Mouse (Mus musculus) limb, embryonic 14.5 days (tissue): ENCODE results near the gene Arpc3. TPM values are rescaled to one million over a fixed set of nuclear protein-coding genes. Genes with fewer than 3 reads are reported as not detected.

Experiments used
- ATAC-seq: fragments of 200-750 bp; cut with Nextera tagmentation; 2 replicates; pipeline ENCODE4 v1.8.0; 2017; ENCODE audit warnings: low read depth, moderate number of reproducible peaks, moderate TSS enrichment; ENCODE audit not compliant: low FRiP score
- DNase-seq: peaks from one replicate; pipeline ENCODE4 v3.0.0-alpha.2; 2015; ENCODE audit warnings: low spot score
- H3K27ac ChIP-seq: fragments of 300-500 bp; sonication (generic); replicated peaks from 2 replicates; pipeline ENCODE4 v1.5.1; 2014; ENCODE audit warnings: low read depth, mild to moderate bottlenecking, low read length, moderate library complexity, mixed read lengths
- H3K27me3 ChIP-seq: fragments of 300-500 bp; sonication (generic); 2 replicates; pipeline ENCODE4 v1.6.1; 2014; ENCODE audit warnings: low read length, mixed read lengths; ENCODE audit not compliant: control insufficient read depth, insufficient read depth
- H3K36me3 ChIP-seq: fragments of 300-500 bp; sonication (generic); 2 replicates; pipeline ENCODE4 v1.6.1; 2014; ENCODE audit warnings: mild to moderate bottlenecking, low read length, moderate library complexity, mixed read lengths; ENCODE audit not compliant: control insufficient read depth, insufficient read depth
- H3K4me1 ChIP-seq: fragments of 300-500 bp; sonication (generic); 2 replicates; pipeline ENCODE4 v1.6.1; 2014; ENCODE audit warnings: antibody characterized with exemption, low read length, mixed read lengths; ENCODE audit not compliant: control insufficient read depth, insufficient read depth
- H3K4me2 ChIP-seq: fragments of 300-500 bp; sonication (generic); replicated peaks from 2 replicates; pipeline ENCODE4 v1.6.1; 2014; ENCODE audit warnings: low read depth, mild to moderate bottlenecking, low read length, moderate library complexity; ENCODE audit not compliant: severe bottlenecking
- H3K4me3 ChIP-seq: fragments of 300-500 bp; sonication (generic); replicated peaks from 2 replicates; pipeline ENCODE4 v1.5.1; 2014; ENCODE audit warnings: low read length
- H3K9ac ChIP-seq: fragments of 300-500 bp; sonication (generic); 2 replicates; pipeline ENCODE4 v1.6.1; 2014; ENCODE audit warnings: mild to moderate bottlenecking, low read depth, low read length, moderate library complexity; ENCODE audit not compliant: severe bottlenecking
- H3K9me3 ChIP-seq: fragments of 300-500 bp; sonication (generic); 2 replicates; pipeline ENCODE4 v1.6.1; 2016; ENCODE audit warnings: low read length; ENCODE audit not compliant: control insufficient read depth
- POLR2A ChIP-seq: fragments of 200-500 bp; IDR thresholded peaks from 2 replicates; pipeline ENCODE4 v1.8.0; 2012; ENCODE audit warnings: inconsistent platforms, mild to moderate bottlenecking, moderate library complexity, borderline replicate concordance; ENCODE audit not compliant: insufficient read depth, insufficient read length; ENCODE audit errors: extremely low read depth
- WGBS: fragments of 180-500 bp; shearing (Covaris S2); extraction: QIAGEN DNeasy Blood & Tissue Kit; methylation state at CpG from one replicate; pipeline ENCODE4 v1.1.7; 2014; 5-methylcytosine and 5-hydroxymethylcytosine counted together
- polyA plus RNA-seq, 2 experiments: library from polyadenylated mRNA; depleted of rRNA in 1 of 2; stranded (reverse) in 1 of 2; unstranded in 1 of 2; fragments of >200 nt; fragmentation: Nextera tagmentation in 1 of 2; extraction: Ambion mirVana in 1 of 2; gene quantifications; 2 replicates each; pipeline versions ENCODE4 v1.2.1 to v1.2.3; 2012 to 2014

Arpc3 gene
- polyA plus RNA-seq, 2 experiments: 46.2 to 241 TPM

DNA sequence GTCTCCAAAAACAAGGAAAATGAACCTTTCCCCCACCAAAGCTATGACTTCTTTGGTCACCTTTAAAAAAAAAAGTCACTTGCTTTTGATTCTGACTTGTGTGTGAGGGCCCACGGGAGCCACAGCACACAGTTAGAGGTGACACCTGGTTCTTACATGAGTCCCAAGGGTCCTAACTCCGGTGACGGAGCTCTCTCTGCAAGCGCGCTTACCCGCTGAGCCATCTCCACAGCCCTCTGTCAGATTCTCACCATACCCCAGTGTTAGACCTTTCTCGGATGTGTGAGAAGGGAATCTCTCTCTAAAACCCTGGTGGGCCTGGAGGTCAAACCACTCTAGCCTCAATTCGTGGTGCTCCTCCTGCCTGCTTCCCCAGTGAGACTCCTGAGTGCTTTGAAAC is 5.8 kb downstream of the Arpc3 start:
- no peak for TF ChIP-seq POLR2A
- H3K36me3 ChIP-seq: peaks cover 55% of the 10 kb centered on the region
- H3K4me1 ChIP-seq: peaks cover 5% of the 10 kb centered on the region; the same call in 1 of the 2 replicates
- WGBS: 87% methylated on average over 8 of the region's 8 CpGs
- no peak overlapping the region for H3K27ac ChIP-seq
- H3K27me3 ChIP-seq: no peaks in the 10 kb centered on the region
- H3K4me2 ChIP-seq: no peak overlapping the region
- no peak for DNase-seq
- no peak for ATAC-seq
- H3K9ac ChIP-seq: no peak overlapping the region
- H3K4me3 ChIP-seq: no peak overlapping the region
- H3K9me3 ChIP-seq: no peaks in the 10 kb centered on the region

DNA sequence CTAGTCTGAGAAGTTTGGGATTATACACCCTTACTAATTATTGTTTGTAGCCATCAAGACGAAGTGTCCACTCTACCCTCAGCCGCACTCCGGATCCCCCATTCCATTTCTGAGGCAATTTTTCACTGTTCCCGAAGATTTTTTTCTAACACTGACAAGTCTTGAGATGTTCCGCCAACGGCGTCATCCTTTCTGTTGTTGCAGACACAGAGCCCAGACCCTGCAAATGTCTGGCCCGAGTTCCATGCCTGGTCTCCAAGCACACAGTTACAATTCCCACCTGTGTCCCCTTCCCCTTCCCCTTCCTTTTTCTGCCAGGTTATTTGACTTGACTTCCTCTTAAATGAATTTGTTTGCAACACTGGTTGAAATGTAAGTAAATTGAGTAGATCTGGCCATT is 8.2 kb downstream of the Arpc3 start:
- 92% methylated on average over 8 of the region's 8 CpGs for WGBS
- Histone ChIP-seq H3K9ac (no peak overlapping the region), H3K4me1 (no peaks in the 10 kb centered on the region), H3K36me3 (peaks cover 76% of the 10 kb centered on the region), H3K4me2 (no peak overlapping the region), H3K4me3 (no peak overlapping the region), H3K27me3 (no peaks in the 10 kb centered on the region), H3K27ac (no peak overlapping the region), H3K9me3 (no peaks in the 10 kb centered on the region)
- no peak for DNase-seq
- ATAC-seq: no peak
- TF ChIP-seq POLR2A: no peak

DNA sequence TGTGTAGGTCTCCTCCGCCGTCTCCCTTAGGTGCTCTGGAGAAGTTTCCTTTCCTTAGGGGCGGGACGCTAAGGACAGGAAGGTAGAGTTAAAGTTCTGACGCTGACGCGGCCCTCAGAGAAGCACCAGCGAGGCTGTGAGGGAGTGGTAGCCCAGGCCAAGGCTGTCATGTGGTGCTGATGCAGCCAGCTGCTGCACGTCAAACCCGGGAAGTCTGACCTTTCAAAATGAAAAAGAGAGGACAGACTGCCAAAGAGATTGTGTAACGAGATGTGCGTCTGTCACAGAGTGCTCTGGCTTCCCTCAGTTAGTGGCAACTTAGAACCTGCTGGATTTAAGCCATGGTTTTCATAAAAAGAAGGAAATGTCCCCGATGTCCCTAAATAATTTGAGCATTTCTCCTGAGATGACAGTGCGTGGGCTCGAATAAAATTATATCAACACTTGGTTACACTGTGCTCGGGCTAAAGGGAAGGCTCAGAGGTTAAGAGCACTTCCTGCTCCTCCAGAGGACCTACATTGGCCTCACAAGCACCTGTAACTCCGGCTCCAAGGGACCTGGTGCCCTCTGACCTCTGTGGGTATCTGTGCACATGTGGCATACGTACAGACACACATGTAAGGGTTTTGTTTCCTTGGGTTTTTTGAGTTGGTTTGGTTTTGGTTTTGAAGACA is 9.1 kb downstream of the Arpc3 start:
- 80% methylated on average over 18 of the region's 18 CpGs for WGBS
- H3K27me3 ChIP-seq: no peaks in the 10 kb centered on the region
- H3K4me3 ChIP-seq: no peak overlapping the region

DNA sequence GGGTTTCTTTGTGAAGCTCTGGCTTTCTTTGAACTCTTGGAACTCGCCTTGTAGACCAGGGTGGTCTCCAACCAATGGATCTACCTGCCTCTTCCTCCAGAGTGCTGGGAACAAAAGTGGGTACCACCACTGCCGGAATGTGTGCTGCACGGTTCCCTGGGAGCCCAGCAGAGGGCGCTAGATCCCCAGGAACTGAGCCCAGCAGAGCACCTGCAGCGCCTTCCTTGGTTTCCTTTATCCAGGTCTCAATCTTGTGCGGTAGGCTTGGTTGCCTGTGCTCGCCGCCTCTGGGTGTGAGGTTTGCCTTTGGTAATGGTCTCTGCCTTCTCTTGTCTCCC is 9.6 kb downstream of the Arpc3 start:
- peaks cover 89% of the 10 kb centered on the region for H3K36me3 ChIP-seq
- ATAC-seq: no peak
- H3K4me1 ChIP-seq: no peaks in the 10 kb centered on the region
- no peak for TF ChIP-seq POLR2A
- H3K9me3 ChIP-seq: no peaks in the 10 kb centered on the region
- H3K27me3 ChIP-seq: no peaks in the 10 kb centered on the region
- H3K27ac ChIP-seq: no peak overlapping the region
- WGBS: 20% methylated on average over 8 of the region's 8 CpGs
- H3K4me3 ChIP-seq: no peak overlapping the region
- no peak overlapping the region for H3K9ac ChIP-seq
- peak; percentile 48 for DNase-seq
- no peak overlapping the region for H3K4me2 ChIP-seq

More for the DNA sequence above, 9.1 kb downstream of the Arpc3 start:
- H3K9ac ChIP-seq: no peak overlapping the region
- ATAC-seq: no peak
- DNase-seq: no peak
- no peak overlapping the region for H3K4me2 ChIP-seq
- peaks cover 85% of the 10 kb centered on the region for H3K36me3 ChIP-seq
- H3K4me1 ChIP-seq: no peaks in the 10 kb centered on the region
- no peak for TF ChIP-seq POLR2A
- H3K9me3 ChIP-seq: no peaks in the 10 kb centered on the region
- H3K27ac ChIP-seq: no peak overlapping the region

DNA sequence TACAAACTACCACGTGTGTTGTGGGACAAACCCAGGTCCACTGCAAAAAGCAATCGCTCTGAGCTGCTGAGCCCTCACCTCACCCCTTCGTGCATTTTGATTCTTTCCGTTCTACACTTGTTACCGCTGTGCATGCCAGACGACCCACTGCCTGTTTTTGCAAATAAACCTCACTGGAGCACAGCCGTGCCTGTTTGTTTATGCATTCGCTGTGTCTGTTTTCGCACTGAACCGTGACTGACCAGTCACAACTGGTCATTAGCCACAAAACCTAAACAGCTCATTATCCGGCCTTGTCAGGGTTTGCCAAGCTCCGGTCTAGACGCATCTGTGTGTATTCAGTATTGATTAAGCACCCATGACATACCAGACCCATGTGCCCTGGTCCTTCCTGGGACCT is 10.5 kb downstream of the Arpc3 start:
- Histone ChIP-seq H3K36me3 (peaks cover 89% of the 10 kb centered on the region), H3K27me3 (no peaks in the 10 kb centered on the region), H3K4me1 (no peaks in the 10 kb centered on the region), H3K9me3 (peaks cover 5% of the 10 kb centered on the region; the same call in 1 of the 2 replicates), H3K4me2 (no peak overlapping the region), H3K4me3 (no peak overlapping the region), H3K27ac (no peak overlapping the region), H3K9ac (no peak overlapping the region)
- WGBS: 77% methylated on average over 13 of the region's 13 CpGs
- TF ChIP-seq POLR2A: no peak
- no peak for DNase-seq
- ATAC-seq: no peak
